Mouse (Mus musculus): ENCODE data around the gene Ppp2r5b.

Ppp2r5b gene

GRCm38 (mm10) chr19:6269798-6270475 lies 34.3 kb upstream of the Ppp2r5b start:
- DNase-seq (ENCODE audit: extremely low read depth, low read depth, low spot score): no peak

DNA sequence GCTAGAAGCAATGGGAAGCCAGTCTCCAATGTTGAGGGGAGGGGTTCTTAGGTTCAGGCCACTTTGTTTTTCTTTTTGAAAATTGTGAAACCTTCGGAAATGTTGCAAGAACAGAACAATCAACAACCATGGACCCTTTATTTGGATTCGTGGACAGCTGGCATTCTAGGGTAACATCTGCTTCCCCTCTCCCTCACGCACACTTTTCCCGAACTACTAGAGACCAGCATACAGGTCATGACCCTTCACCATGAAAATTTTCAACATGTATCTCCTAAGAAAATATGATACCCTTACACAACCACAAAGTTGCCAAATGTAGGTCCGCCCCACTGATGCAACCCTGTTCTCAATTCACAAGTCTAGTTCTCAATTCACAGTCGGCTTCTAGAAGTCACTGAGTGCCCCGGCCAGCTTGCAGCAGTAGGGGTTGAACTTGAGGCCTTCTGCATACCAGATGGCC lies 33.0 kb upstream of the Ppp2r5b start:
- no peak for DNase-seq (ENCODE audit: extremely low read depth, low read depth, low spot score)

GRCm38 (mm10) chr19:6268170-6268528 lies 32.5 kb upstream of the Ppp2r5b start:
- DNase-seq (ENCODE audit: extremely low read depth, low read depth, low spot score): no peak

DNA sequence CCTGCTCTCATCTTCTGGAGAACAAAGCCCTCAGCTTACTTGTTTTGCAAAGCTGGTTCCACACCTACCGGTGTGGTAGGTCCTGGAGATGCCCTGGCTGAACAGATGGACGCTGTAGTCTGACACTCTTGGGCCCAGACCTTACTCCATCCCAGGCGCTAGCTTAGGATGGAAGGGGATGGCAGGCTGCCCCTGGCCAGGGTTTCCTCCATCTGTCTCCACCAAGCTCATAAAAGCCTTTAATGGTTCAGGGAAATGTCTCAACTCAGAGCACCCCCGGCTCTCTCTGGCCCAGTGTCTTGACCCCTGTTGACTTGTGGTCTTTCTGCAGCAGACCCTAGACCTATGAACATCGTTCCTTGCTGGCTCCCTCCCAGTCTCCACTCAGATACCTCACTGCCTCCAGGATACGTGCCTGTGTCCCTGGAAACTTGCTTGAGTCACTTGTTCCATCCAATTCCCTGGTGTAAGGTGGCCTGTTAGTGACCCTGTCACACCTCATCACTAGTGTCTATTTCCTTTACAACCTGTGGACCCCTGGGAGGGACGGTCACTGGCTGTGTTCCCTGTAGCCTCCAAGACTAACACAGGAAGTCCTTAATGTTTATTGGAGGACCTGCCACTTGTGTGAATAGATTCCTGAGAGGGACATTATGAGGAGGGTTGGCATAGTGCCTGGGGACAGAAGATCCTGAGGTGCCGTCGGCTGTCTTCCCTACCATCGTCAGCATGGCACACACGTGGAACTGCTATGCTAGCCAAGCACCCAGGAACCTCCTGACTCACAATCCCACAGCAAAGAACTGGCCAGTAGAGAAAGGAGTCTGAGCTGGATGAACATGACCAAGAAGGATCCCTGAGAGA lies 31.9 kb upstream of the Ppp2r5b start:
- DNase-seq (ENCODE audit: extremely low read depth, low read depth, low spot score): no peak

DNA sequence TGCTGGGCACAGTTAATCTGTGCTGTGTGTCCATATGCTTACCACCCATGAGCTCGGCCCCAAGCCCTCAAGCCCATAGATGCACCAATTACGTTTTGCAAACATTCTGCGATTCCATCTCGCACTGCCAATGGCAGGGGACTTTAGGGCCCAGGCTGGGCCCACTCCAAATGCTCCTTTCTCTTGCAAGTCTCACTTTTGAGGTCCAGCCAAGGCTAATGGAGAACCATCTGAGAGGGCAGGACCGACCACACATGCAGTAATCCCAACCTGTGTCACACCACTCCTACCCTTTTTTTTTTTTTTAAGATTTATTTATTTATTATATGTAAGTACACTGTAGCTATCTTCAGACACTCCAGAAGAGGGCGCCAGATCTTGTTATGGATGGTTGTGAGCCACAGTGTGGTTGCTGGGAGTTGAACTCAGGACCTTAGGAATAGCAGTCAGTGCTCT lies 30.1 kb upstream of the Ppp2r5b start:
- no peak for DNase-seq (ENCODE audit: extremely low read depth, low read depth, low spot score)

GRCm38 (mm10) chr19:6264945-6265344 lies 29.3 kb upstream of the Ppp2r5b start:
- DNase-seq (ENCODE audit: extremely low read depth, low read depth, low spot score): no peak

GRCm38 (mm10) chr19:6264200-6264599 lies 28.5 kb upstream of the Ppp2r5b start:
- DNase-seq (ENCODE audit: extremely low read depth, low read depth, low spot score): no peak

DNA sequence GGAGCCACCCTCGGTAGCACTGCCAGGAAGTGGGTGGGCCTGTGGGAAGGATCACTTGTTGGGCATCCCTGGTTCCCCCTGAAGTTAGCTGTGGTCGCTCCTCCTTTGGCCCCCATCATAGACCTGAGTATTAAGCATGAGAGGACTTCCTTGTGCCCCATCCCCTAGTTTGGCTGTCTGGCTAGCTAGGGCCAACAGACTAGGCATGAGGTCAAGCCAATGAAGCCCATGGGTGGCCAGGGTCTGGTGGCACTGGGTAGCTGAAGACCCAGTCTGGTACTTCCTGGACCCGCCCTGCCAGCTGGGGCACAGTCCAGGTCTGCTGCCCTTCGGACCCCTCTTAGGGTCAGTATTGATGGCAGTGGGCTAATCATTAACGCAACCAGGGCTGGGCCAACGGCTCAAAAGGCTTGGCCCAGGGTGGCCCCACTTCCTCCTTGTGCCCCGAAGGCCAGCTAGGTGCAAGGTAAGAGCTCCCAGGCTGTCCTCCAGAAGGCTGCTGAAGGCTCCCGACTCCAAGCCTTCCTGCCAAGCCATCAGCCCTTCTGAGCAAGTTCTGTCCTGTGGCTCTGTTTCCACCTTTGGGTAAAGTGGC lies 27.3 kb upstream of the Ppp2r5b start:
- no peak for DNase-seq (ENCODE audit: extremely low read depth, low read depth, low spot score)

- DNase-seq (ENCODE audit: extremely low read depth, low read depth, low spot score): no peak
These were observed 26.6 kb upstream of the Ppp2r5b start for GRCm38 (mm10) chr19:6262222-6262621.

- DNase-seq (ENCODE audit: extremely low read depth, low read depth, low spot score): no peak
These were observed 25.7 kb upstream of the Ppp2r5b start for GRCm38 (mm10) chr19:6261379-6261778.

DNA sequence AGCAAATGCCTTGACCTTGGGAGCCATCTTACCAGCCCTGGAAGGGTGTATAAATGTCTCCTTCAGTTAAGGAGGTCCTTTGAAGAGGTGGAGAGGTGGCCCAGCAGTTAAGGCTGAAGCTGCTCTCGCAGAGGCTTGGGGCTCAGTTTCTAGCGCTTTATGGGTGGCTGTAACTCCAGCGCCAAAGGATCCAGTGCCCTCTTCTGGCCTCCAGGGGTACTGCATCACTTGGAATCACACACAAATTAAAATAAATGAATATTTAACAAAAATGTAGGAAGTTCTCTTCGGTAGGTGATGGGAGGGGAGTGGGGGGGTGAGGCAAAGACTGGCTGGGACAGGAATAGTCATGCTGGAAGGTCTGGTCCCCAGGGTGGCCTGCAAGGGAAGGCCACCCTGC lies 25.3 kb upstream of the Ppp2r5b start:
- DNase-seq (ENCODE audit: extremely low read depth, low read depth, low spot score): no peak

GRCm38 (mm10) chr19:6260428-6260827 lies 24.8 kb upstream of the Ppp2r5b start:
- no peak for DNase-seq (ENCODE audit: extremely low read depth, low read depth, low spot score)

DNA sequence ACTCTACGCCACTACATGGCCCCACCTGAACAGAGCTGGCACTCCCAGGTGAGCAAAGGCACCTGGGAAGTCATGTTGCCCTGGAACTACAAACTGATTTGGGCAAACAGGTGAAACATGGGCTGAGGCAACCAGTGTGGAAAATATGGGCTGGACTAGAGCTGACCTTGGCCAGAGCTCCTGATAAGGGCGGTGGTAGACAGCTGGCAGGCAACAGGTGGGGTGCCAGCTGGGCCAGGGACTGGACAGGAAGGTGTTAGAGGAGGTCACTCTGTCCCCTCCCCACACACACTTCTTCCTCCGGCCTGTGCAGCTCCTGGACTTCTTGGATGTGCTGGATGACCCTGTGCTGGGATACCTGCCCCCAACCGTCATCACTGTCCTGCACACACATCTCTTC lies 17.3 kb upstream of the Ppp2r5b start:
- DNase-seq (ENCODE audit: extremely low read depth, low read depth, low spot score): no peak

DNA sequence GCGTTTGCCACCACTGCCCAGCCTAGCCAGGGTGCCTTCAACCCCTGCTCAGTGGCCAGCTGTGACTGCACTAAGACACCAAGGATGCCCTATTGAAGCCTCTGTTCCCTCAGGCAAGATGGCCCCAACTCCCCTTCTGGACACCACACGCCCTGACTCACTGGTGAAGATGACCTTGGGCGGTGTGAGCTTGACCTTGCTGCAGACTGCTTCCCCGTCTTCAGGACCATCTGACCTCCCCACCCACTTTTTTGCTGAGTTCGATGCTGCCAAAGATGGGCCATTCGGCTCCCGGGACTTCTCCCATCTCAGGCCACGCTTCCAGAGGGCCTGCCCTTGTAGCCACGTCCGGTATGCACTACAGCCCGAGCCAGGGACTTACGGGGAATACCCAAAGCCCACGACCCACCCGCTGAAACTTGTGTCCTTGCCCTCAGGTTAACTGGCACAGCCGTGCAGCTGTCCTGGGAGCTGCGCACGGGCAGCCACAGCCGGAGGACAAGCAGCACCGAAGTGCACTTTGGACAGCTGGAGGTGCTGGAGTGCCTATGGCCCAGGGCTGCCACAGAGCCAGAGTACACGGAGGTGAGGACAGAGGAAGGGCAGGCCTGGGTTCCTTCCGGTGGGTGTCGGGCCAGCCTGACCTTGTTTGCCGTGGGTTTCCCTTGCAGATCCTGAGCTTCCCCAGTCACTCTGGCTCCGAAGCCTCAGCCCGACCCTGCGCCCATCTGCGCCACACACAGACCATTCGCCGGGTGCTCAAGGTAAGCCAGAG lies 12.0 kb upstream of the Ppp2r5b start:
- DNase-seq (ENCODE audit: extremely low read depth, low read depth, low spot score): no peak

GRCm38 (mm10) chr19:6245806-6246205 lies 10.1 kb upstream of the Ppp2r5b start:
- DNase-seq (ENCODE audit: extremely low read depth, low read depth, low spot score): no peak

- no peak for DNase-seq (ENCODE audit: extremely low read depth, low read depth, low spot score)
These were observed 7.6 kb upstream of the Ppp2r5b start for GRCm38 (mm10) chr19:6243226-6243625.

- DNase-seq (ENCODE audit: extremely low read depth, low read depth, low spot score): no peak
These were observed 6.6 kb upstream of the Ppp2r5b start for GRCm38 (mm10) chr19:6242281-6242680.

GRCm38 (mm10) chr19:6241274-6242107 lies 5.8 kb upstream of the Ppp2r5b start, which contains the start of gene Atg2a:
TSS of gene Atg2a (plus strand) at chr19:6241668.
- DNase-seq (ENCODE audit: extremely low read depth, low read depth, low spot score): peak; percentile 97

- no peak for DNase-seq (ENCODE audit: extremely low read depth, low read depth, low spot score)
These were observed 5.1 kb upstream of the Ppp2r5b start for GRCm38 (mm10) chr19:6240725-6241124.

- no peak for DNase-seq (ENCODE audit: extremely low read depth, low read depth, low spot score)
These were observed 4.5 kb upstream of the Ppp2r5b start for GRCm38 (mm10) chr19:6240136-6240535.

Measured in fat pad, adult 2 months (tissue).